Mouse (Mus musculus): ENCODE results near the gene Col19a1. TPM values are rescaled to one million over a fixed set of nuclear protein-coding genes. Genes with fewer than 3 reads are reported as not detected.

The Col19a1 gene
- polyA plus RNA-seq, 1 experiment from 2014 or later: 0.56 TPM

GRCm38 (mm10) chr1:24261181-24261580 lies 326.1 kb downstream of the Col19a1 start:
- no peak for DNase-seq (ENCODE audit: low spot score)
- no peak overlapping the region for H3K27ac ChIP-seq
- H3K4me3 ChIP-seq: no peak overlapping the region
- no peaks in the 10 kb centered on the region for H3K27me3 ChIP-seq (ENCODE audit: low read depth, poor library complexity, severe bottlenecking)
- peaks cover 7% of the 10 kb centered on the region; the same call in 1 of the 2 replicates for H3K4me1 ChIP-seq
- H3K9me3 ChIP-seq (replicated peaks): no peaks in the 10 kb centered on the region
- no peaks in the 10 kb centered on the region for H3K36me3 ChIP-seq

GRCm38 (mm10) chr1:24259419-24259818 lies 327.9 kb downstream of the Col19a1 start:
- H3K36me3 ChIP-seq: no peaks in the 10 kb centered on the region
- no peaks in the 10 kb centered on the region for H3K27me3 ChIP-seq (ENCODE audit: low read depth, poor library complexity, severe bottlenecking)
- 52% methylated on average over 6 of the region's 6 CpGs for WGBS
- DNase-seq (ENCODE audit: low spot score): no peak
- H3K9me3 ChIP-seq (replicated peaks): no peaks in the 10 kb centered on the region
- H3K4me3 ChIP-seq: no peak overlapping the region
- peaks cover 7% of the 10 kb centered on the region; the same call in 1 of the 2 replicates for H3K4me1 ChIP-seq
- H3K27ac ChIP-seq: no peak overlapping the region

GRCm38 (mm10) chr1:24257961-24258360 lies 329.3 kb downstream of the Col19a1 start:
- Histone ChIP-seq H3K27me3 (ENCODE audit: low read depth, poor library complexity, severe bottlenecking) (no peaks in the 10 kb centered on the region), H3K4me3 (no peak overlapping the region), H3K4me1 (peaks cover 7% of the 10 kb centered on the region; the same call in 1 of the 2 replicates), H3K27ac (no peak overlapping the region), H3K9me3 (replicated peaks) (no peaks in the 10 kb centered on the region), H3K36me3 (no peaks in the 10 kb centered on the region)
- WGBS: 83% methylated on average over 5 of the region's 5 CpGs
- no peak for DNase-seq (ENCODE audit: low spot score)

GRCm38 (mm10) chr1:24249105-24249664 lies 338.1 kb downstream of the Col19a1 start:
- Histone ChIP-seq H3K4me3 (no peak overlapping the region), H3K9me3 (replicated peaks) (no peaks in the 10 kb centered on the region), H3K36me3 (peaks cover 4% of the 10 kb centered on the region; the same call in 1 of the 2 replicates), H3K27me3 (ENCODE audit: low read depth, poor library complexity, severe bottlenecking) (no peaks in the 10 kb centered on the region), H3K27ac (no peak overlapping the region), H3K4me1 (peaks cover 3% of the 10 kb centered on the region; the same call in 1 of the 2 replicates)
- DNase-seq (ENCODE audit: low spot score): no peak
- 58% methylated on average over 3 of the region's 3 CpGs for WGBS

- Histone ChIP-seq H3K36me3 (peaks cover 4% of the 10 kb centered on the region; the same call in 1 of the 2 replicates), H3K9me3 (replicated peaks) (no peaks in the 10 kb centered on the region), H3K4me3 (no peak overlapping the region), H3K27ac (no peak overlapping the region), H3K27me3 (ENCODE audit: low read depth, poor library complexity, severe bottlenecking) (no peaks in the 10 kb centered on the region), H3K4me1 (peaks cover 3% of the 10 kb centered on the region; the same call in 1 of the 2 replicates)
- 84% methylated on average over 10 of the region's 10 CpGs for WGBS
- no peak for DNase-seq (ENCODE audit: low spot score)
These were observed 338.8 kb downstream of the Col19a1 start for GRCm38 (mm10) chr1:24248294-24249104.

GRCm38 (mm10) chr1:24245700-24246375 lies 341.4 kb downstream of the Col19a1 start:
- DNase-seq (ENCODE audit: low spot score): no peak
- H3K36me3 ChIP-seq: no peaks in the 10 kb centered on the region; the same call in 1 of the 2 replicates
- H3K4me1 ChIP-seq: peaks cover 12% of the 10 kb centered on the region
- H3K9me3 ChIP-seq (replicated peaks): no peaks in the 10 kb centered on the region
- no peak overlapping the region for H3K27ac ChIP-seq
- 75% methylated on average over 13 of the region's 13 CpGs for WGBS
- no peak overlapping the region for H3K4me3 ChIP-seq
- peaks cover 16% of the 10 kb centered on the region; the same call in 1 of the 2 replicates for H3K27me3 ChIP-seq (ENCODE audit: low read depth, poor library complexity, severe bottlenecking)

- 90% methylated on average over 10 of the region's 10 CpGs for WGBS
These were observed 342.3 kb downstream of the Col19a1 start for GRCm38 (mm10) chr1:24244931-24245330.

GRCm38 (mm10) chr1:24240039-24240691 lies 347.1 kb downstream of the Col19a1 start:
- Histone ChIP-seq H3K36me3 (peaks cover 5% of the 10 kb centered on the region; the same call in 1 of the 2 replicates), H3K9me3 (replicated peaks) (no peaks in the 10 kb centered on the region), H3K4me3 (no peak overlapping the region), H3K27ac (peak overlapping the region; percentile 42; the same call in 1 of the 2 replicates), H3K4me1 (peaks cover 34% of the 10 kb centered on the region), H3K27me3 (ENCODE audit: low read depth, poor library complexity, severe bottlenecking) (peaks cover 29% of the 10 kb centered on the region)
- DNase-seq (ENCODE audit: low spot score): no peak
- 32% methylated on average over 8 of the region's 8 CpGs for WGBS

More at GRCm38 (mm10) chr1:24244931-24245330, 342.3 kb downstream of the Col19a1 start:
- H3K9me3 ChIP-seq (replicated peaks): no peaks in the 10 kb centered on the region
- H3K36me3 ChIP-seq: no peaks in the 10 kb centered on the region; the same call in 1 of the 2 replicates
- H3K4me1 ChIP-seq: peaks cover 21% of the 10 kb centered on the region
- H3K27me3 ChIP-seq (ENCODE audit: low read depth, poor library complexity, severe bottlenecking): peaks cover 16% of the 10 kb centered on the region; the same call in 1 of the 2 replicates
- DNase-seq (ENCODE audit: low spot score): no peak
- H3K4me3 ChIP-seq: no peak overlapping the region
- no peak overlapping the region for H3K27ac ChIP-seq

- Histone ChIP-seq H3K36me3 (peaks cover 7% of the 10 kb centered on the region; the same call in 1 of the 2 replicates), H3K27me3 (ENCODE audit: low read depth, poor library complexity, severe bottlenecking) (peaks cover 24% of the 10 kb centered on the region), H3K4me3 (no peak overlapping the region), H3K4me1 (peaks cover 30% of the 10 kb centered on the region), H3K9me3 (replicated peaks) (no peaks in the 10 kb centered on the region), H3K27ac (no peak overlapping the region)
- no peak for DNase-seq (ENCODE audit: low spot score)
- WGBS: 77% methylated on average over 1 of the region's 1 CpGs
These were observed 350.9 kb downstream of the Col19a1 start for GRCm38 (mm10) chr1:24236330-24236729.

- Histone ChIP-seq H3K4me3 (no peak overlapping the region), H3K27me3 (ENCODE audit: low read depth, poor library complexity, severe bottlenecking) (peaks cover 13% of the 10 kb centered on the region; the same call in 1 of the 2 replicates), H3K36me3 (peaks cover 12% of the 10 kb centered on the region; the same call in 1 of the 2 replicates), H3K9me3 (replicated peaks) (no peaks in the 10 kb centered on the region), H3K27ac (no peak overlapping the region), H3K4me1 (peaks cover 13% of the 10 kb centered on the region)
- DNase-seq (ENCODE audit: low spot score): no peak
- 81% methylated on average over 3 of the region's 3 CpGs for WGBS
These were observed 355.6 kb downstream of the Col19a1 start for GRCm38 (mm10) chr1:24231504-24232270.

GRCm38 (mm10) chr1:24230428-24230827 lies 356.8 kb downstream of the Col19a1 start:
- Histone ChIP-seq H3K4me3 (no peak overlapping the region), H3K36me3 (peaks cover 12% of the 10 kb centered on the region; the same call in 1 of the 2 replicates), H3K27me3 (ENCODE audit: low read depth, poor library complexity, severe bottlenecking) (peaks cover 12% of the 10 kb centered on the region; the same call in 1 of the 2 replicates), H3K4me1 (peaks cover 26% of the 10 kb centered on the region), H3K9me3 (replicated peaks) (no peaks in the 10 kb centered on the region), H3K27ac (no peak overlapping the region)
- no peak for DNase-seq (ENCODE audit: low spot score)
- WGBS: 59% methylated on average over 8 of the region's 8 CpGs

- Histone ChIP-seq H3K9me3 (replicated peaks) (no peaks in the 10 kb centered on the region), H3K4me3 (no peak overlapping the region), H3K27ac (no peak overlapping the region), H3K27me3 (ENCODE audit: low read depth, poor library complexity, severe bottlenecking) (0 out of 2 replicates have a peak, but pooled peaks cover 4% of the 10 kb centered on the region), H3K36me3 (peaks cover 19% of the 10 kb centered on the region), H3K4me1 (peaks cover 26% of the 10 kb centered on the region)
- 97% methylated on average over 1 of the region's 1 CpGs for WGBS
- no peak for DNase-seq (ENCODE audit: low spot score)
These were observed 357.7 kb downstream of the Col19a1 start for GRCm38 (mm10) chr1:24229552-24229951.
